ENCODE assay signal across 39 mouse cellular contexts in the genomic region with DNA sequence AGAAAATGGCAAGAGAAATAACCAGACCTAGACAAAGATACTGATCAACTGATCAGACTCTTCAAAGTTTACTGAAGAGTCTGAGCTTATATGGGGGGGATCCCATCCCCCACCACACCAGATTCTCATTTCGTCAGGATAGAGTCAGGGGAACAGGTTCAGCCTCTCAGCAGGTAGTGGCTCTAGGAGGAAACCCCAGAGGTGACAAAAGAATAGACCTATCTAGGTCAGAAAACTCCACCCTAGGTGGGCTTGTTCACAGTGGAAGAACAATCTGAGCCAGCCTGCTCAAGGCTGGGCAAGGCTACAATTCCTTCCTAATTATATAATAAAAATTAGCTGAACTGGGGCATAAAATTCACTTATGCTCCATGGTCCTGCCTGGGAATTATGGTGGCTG. TPM values are rescaled to one million over a fixed set of nuclear protein-coding genes. Genes with fewer than 3 reads are reported as not detected.
"Had no signal": no experiment of that assay in that cellular context is flagged by ENCODE, and none has a peak within 500 bp of the region (broad histone marks: within the 10 kb centered on the region; RNA-seq: fewer than 3 reads in every experiment).

No protein-coding gene starts in this region.

- H3K27ac ChIP-seq: heart, adult 2 months; heart, embryonic 13.5 days; heart, embryonic 15.5 days; hindbrain, embryonic 13.5 days; hindbrain, embryonic 15.5 days; hindbrain, postnatal 0 days; kidney, embryonic 15.5 days; kidney, postnatal 0 days; layer of hippocampus, adult 2 months; left cerebral cortex, adult 2 months; limb, embryonic 10.5 days; limb, embryonic 12.5 days; liver, embryonic 12.5 days; liver, embryonic 14.5 days had no signal

- H3K4me3 ChIP-seq: heart, adult 2 months; heart, embryonic 13.5 days; heart, embryonic 15.5 days; hindbrain, embryonic 13.5 days; hindbrain, embryonic 15.5 days; kidney, embryonic 15.5 days; layer of hippocampus, adult 2 months; left cerebral cortex, adult 2 months; limb, embryonic 10.5 days; limb, embryonic 12.5 days; liver, embryonic 12.5 days had no signal

- H3K9me3 ChIP-seq: heart, embryonic 13.5 days; heart, embryonic 15.5 days; hindbrain, embryonic 15.5 days; kidney, embryonic 15.5 days; limb, embryonic 10.5 days; limb, embryonic 12.5 days had no signal

- H3K27me3 ChIP-seq: heart, embryonic 13.5 days; heart, embryonic 15.5 days; hindbrain, embryonic 13.5 days; hindbrain, embryonic 15.5 days; kidney, embryonic 15.5 days; limb, embryonic 12.5 days; liver, embryonic 12.5 days had no signal

- ATAC-seq: hindbrain, postnatal 0 days; intestine, embryonic 16.5 days; liver, embryonic 12.5 days had no signal

- H3K4me1 ChIP-seq: heart, embryonic 13.5 days; heart, embryonic 15.5 days; hindbrain, embryonic 13.5 days; hindbrain, embryonic 15.5 days; kidney, embryonic 15.5 days; limb, embryonic 10.5 days; limb, embryonic 12.5 days; liver, embryonic 12.5 days had no signal

- H3K9ac ChIP-seq: heart, embryonic 13.5 days; heart, embryonic 15.5 days; hindbrain, embryonic 13.5 days; hindbrain, embryonic 15.5 days; kidney, embryonic 15.5 days; limb, embryonic 12.5 days; liver, embryonic 12.5 days; liver, embryonic 14.5 days had no signal

- H3K4me2 ChIP-seq: heart, embryonic 11.5 days; heart, embryonic 13.5 days; heart, embryonic 15.5 days; hindbrain, embryonic 13.5 days; hindbrain, embryonic 15.5 days; kidney, embryonic 15.5 days; limb, embryonic 12.5 days; liver, embryonic 12.5 days had no signal

- H3K36me3 ChIP-seq: heart, embryonic 13.5 days; heart, embryonic 15.5 days; hindbrain, embryonic 13.5 days; hindbrain, embryonic 15.5 days; kidney, embryonic 15.5 days; limb, embryonic 10.5 days; limb, embryonic 12.5 days; liver, embryonic 12.5 days had no signal

- DNase-seq: gastrocnemius, postnatal 14 days; gastrocnemius, postnatal 36 days; heart, adult 11 months; heart, adult 2 months; heart, postnatal 14 days; heart, postnatal 36 days; kidney, adult 11 months; kidney, adult 2 months; kidney, adult 9 months; kidney, postnatal 14 days; kidney, postnatal 4 days; liver had no signal

RNA-seq across cellular contexts. Expression of a gene that starts 43.4 kb away (rescaled TPM):
- total RNA-seq: gastrocnemius, adult 18-20 months; gastrocnemius, adult 8-10 months; gastrocnemius, postnatal 14 days; gastrocnemius, postnatal 36 days; heart, adult 2 months; heart, postnatal 14 days; heart, postnatal 36 days; hematopoietic stem cell, adult 5-6 weeks; hindbrain, postnatal 0 days; layer of hippocampus, adult 2 months; layer of hippocampus, postnatal 10 days; layer of hippocampus, postnatal 25 days; left cerebral cortex, adult 2 months; left cerebral cortex, postnatal 14 days; left cerebral cortex, postnatal 36 days had no signal
- polyA plus RNA-seq: gonadal fat pad, adult 2 months; heart, adult 2 months; heart, embryonic 11.5 days; heart, embryonic 13.5 days; heart, embryonic 15.5 days; heart, postnatal 0 days; hindbrain, embryonic 11.5 days; hindbrain, embryonic 13.5 days; hindbrain, embryonic 15.5 days; hindbrain, postnatal 0 days; intestine, embryonic 14.5 days; intestine, embryonic 16.5 days; kidney, adult 2 months; kidney, postnatal 0 days; limb, embryonic 10.5 days; limb, embryonic 12.5 days; limb, embryonic 14.5 days; liver, embryonic 12.5 days had no signal

RNA-seq across cellular contexts. Expression of a gene that starts 46.3 kb away (rescaled TPM):
- total RNA-seq: gastrocnemius, postnatal 14 days; gastrocnemius, postnatal 36 days; heart, adult 2 months; heart, postnatal 36 days; hematopoietic stem cell, adult 5-6 weeks; hindbrain, postnatal 0 days; layer of hippocampus, adult 2 months; layer of hippocampus, postnatal 10 days; layer of hippocampus, postnatal 25 days; left cerebral cortex, adult 2 months; left cerebral cortex, postnatal 14 days; left cerebral cortex, postnatal 36 days had no signal
- polyA plus RNA-seq: gonadal fat pad, adult 2 months; heart, adult 2 months; heart, embryonic 11.5 days; heart, embryonic 13.5 days; heart, embryonic 15.5 days; heart, postnatal 0 days; hindbrain, embryonic 11.5 days; hindbrain, embryonic 13.5 days; hindbrain, embryonic 15.5 days; hindbrain, postnatal 0 days; intestine, embryonic 14.5 days; kidney, adult 2 months; kidney, postnatal 0 days; limb, embryonic 10.5 days; limb, embryonic 12.5 days; limb, embryonic 14.5 days had no signal
